Mouse (Mus musculus) adrenal gland, adult 18-20 months (tissue): ENCODE measurements around the gene Tbc1d23. TPM values are rescaled to one million over a fixed set of nuclear protein-coding genes. Genes with fewer than 3 reads are reported as not detected.

Experiments used
- total RNA-seq, 2 experiments: library from RNA; stranded (reverse); gene quantifications; 1 replicate in 1 of 2; 2 replicates in 1 of 2; pipeline ENCODE4 v1.2.3; 2021

Tbc1d23 gene
- total RNA-seq, 2 experiments from 2014 or later: 33.9 to 34.3 TPM

Other genes with a start within 250 kb of the Tbc1d23 start
- not detected for gene Tmem45a2, start 160.1 kb downstream of the Tbc1d23 start, total RNA-seq
- gene Tomm70a, start 109.8 kb downstream of the Tbc1d23 start, total RNA-seq: 10 to 100 TPM; 47.5 to 56.4 TPM
- 10 to 100 TPM; 36.8 to 38.8 TPM for gene Nit2, start 64.2 kb downstream of the Tbc1d23 start, total RNA-seq
- gene Tmem30c, start 61.4 kb upstream of the Tbc1d23 start, total RNA-seq: not detected
- 10 to 100 TPM; 21.3 to 32.1 TPM for gene Filip1l, start 121.6 kb upstream of the Tbc1d23 start, total RNA-seq